Comparison of ENCODE assay signal across 22 mouse cellular contexts in the genomic region with DNA sequence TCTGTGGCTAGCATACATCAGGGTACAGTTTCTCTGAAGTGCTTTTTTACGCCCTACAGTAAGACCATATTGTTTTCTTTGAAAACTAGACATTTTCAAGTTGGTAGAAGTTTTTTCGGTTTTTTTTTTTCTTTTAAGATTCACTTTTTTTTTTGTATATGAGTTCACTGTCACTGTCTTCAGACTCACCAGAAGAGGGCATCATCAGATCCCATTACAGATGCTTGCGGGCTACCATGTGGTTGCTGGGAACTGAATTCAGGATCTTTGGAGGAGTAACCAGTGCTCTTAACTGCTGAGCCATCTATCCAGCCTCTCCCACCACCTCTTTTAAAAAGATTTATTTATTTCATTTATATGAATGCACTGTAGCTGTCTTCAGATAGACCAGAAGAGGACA. TPM values are rescaled to one million over a fixed set of nuclear protein-coding genes. Genes with fewer than 3 reads are reported as not detected.
DNase-seq lines count a peak whose midpoint lies in the region; ATAC-seq and TF ChIP-seq lines count a peak whose summit lies in the region.
"Had no signal": no experiment of that assay in that cellular context is flagged by ENCODE, and none has a peak within 500 bp of the region (broad histone marks: within the 10 kb centered on the region; RNA-seq: fewer than 3 reads in every experiment).

No protein-coding gene starts in this region.

- H3K4me2 ChIP-seq in kidney, postnatal 0 days (ENCODE audit: low read length) = no peak overlapping the region
- H3K4me2 ChIP-seq: forebrain, embryonic 13.5 days; hindbrain, embryonic 13.5 days; liver, embryonic 15.5 days; midbrain, embryonic 11.5 days; neural tube, embryonic 15.5 days had no signal

- no peaks in the 10 kb centered on the region for H3K9me3 ChIP-seq in kidney, postnatal 0 days (replicated peaks; ENCODE audit: low read length)
- H3K9me3 ChIP-seq: forebrain, embryonic 13.5 days; hindbrain, embryonic 13.5 days; limb, embryonic 10.5 days; liver, embryonic 15.5 days; neural tube, embryonic 15.5 days had no signal

- H3K9ac ChIP-seq in kidney, postnatal 0 days (ENCODE audit: low read depth, low read length) = no peak overlapping the region
- H3K9ac ChIP-seq: forebrain, embryonic 13.5 days; hindbrain, embryonic 13.5 days; liver, embryonic 15.5 days; neural tube, embryonic 15.5 days had no signal

- no peak overlapping the region for H3K27ac ChIP-seq in kidney, postnatal 0 days
- H3K27ac ChIP-seq: forebrain, embryonic 13.5 days; hindbrain, embryonic 13.5 days; limb, embryonic 10.5 days; liver, embryonic 15.5 days; neural tube, embryonic 15.5 days had no signal

- 83% methylated on average over 3 of the region's 3 CpGs for WGBS in kidney, postnatal 0 days

- H3K36me3 ChIP-seq in kidney, postnatal 0 days (ENCODE audit: insufficient read depth, low read length) = no peaks in the 10 kb centered on the region
- H3K36me3 ChIP-seq: hindbrain, embryonic 13.5 days; limb, embryonic 10.5 days; liver, embryonic 15.5 days; neural tube, embryonic 15.5 days had no signal

- no peaks in the 10 kb centered on the region for H3K27me3 ChIP-seq in kidney, postnatal 0 days (ENCODE audit: insufficient read depth, low read length)
- H3K27me3 ChIP-seq: forebrain, embryonic 13.5 days; hindbrain, embryonic 13.5 days; liver, embryonic 15.5 days; neural tube, embryonic 15.5 days had no signal

- H3K4me3 ChIP-seq in kidney, postnatal 0 days (replicated peaks; ENCODE audit: low read depth, low read length) = no peak overlapping the region
- H3K4me3 ChIP-seq: forebrain, embryonic 13.5 days; hindbrain, embryonic 13.5 days; limb, embryonic 10.5 days; liver, embryonic 15.5 days; neural tube, embryonic 15.5 days had no signal

- DNase-seq in kidney, postnatal 0 days (ENCODE audit: low spot score) = no peak
- no peak for DNase-seq in kidney, adult 8-10 months
- peak; percentile 28 for DNase-seq in 3T3-L1 (ENCODE audit: low read depth, low spot score)
- peak; percentile 42 for DNase-seq in CD4-positive, CD25-positive, alpha-beta regulatory T cell, adult 2 months (ENCODE audit: low read depth, low spot score)
- DNase-seq in T-cell, adult 2 months (ENCODE audit: low spot score) = peak; percentile 14
- DNase-seq in B cell, adult 2 months = no peak
- DNase-seq in Muller cell, postnatal 12 days (ENCODE audit: inconsistent ontology term) = no peak
- DNase-seq: adrenal gland, postnatal 36 days; cerebellum, adult 9-10 months; gastrocnemius, postnatal 14 days; heart, postnatal 36 days; kidney, postnatal 36 days; layer of hippocampus, adult 9-11 months; liver; thymus, postnatal 36 days had no signal

- peak; percentile 29; the same call in 1 of the 2 replicates for TF ChIP-seq CTCF in kidney, postnatal 0 days (IDR thresholded peaks at IDR 0.05; ENCODE audit: low read depth)

- ATAC-seq in kidney, postnatal 0 days (replicated peaks; ENCODE audit: low FRiP score, low read depth) = no peak
- ATAC-seq: forebrain, embryonic 13.5 days; lung, postnatal 0 days had no signal

- H3K4me1 ChIP-seq in kidney, postnatal 0 days (replicated peaks; ENCODE audit: insufficient read depth, low read length) = no peaks in the 10 kb centered on the region
- H3K4me1 ChIP-seq: forebrain, embryonic 13.5 days; neural tube, embryonic 15.5 days had no signal

RNA-seq across cellular contexts. Expression of a gene that starts 45.0 kb away (rescaled TPM):
- 12.1 and 14.1 TPM in 2 replicates for polyA plus RNA-seq in kidney, postnatal 0 days (2015; fragmentation: Nextera tagmentation; extraction: Ambion mirVana)

Comparison
In these comparisons a context has a peak if more than half of its experiments do, and no peak if none do; other contexts are left out.
1. DNase-seq: peak in 3T3-L1 (single experiment), CD4-positive, CD25-positive, alpha-beta regulatory T cell, adult 2 months (single experiment) and T-cell, adult 2 months (single experiment); none in kidney, postnatal 0 days (single experiment), kidney, adult 8-10 months (0 of 2), B cell, adult 2 months (0 of 2) and Muller cell, postnatal 12 days (single experiment).